Mouse (Mus musculus): Measurements from ENCODE around the gene 2310007B03Rik. TPM values are rescaled to one million over a fixed set of nuclear protein-coding genes. Genes with fewer than 3 reads are reported as not detected.

The 2310007B03Rik gene
- polyA plus RNA-seq, 1 experiment from 2014 or later: 0.07 TPM

GRCm38 (mm10) chr1:93101571-93102061 is 59.1 kb downstream of the 2310007B03Rik start, which contains the start of gene Kif1a:
Kif1a (minus strand) TSS chr1:93101951.
- Histone ChIP-seq H3K27me3 (replicated peaks; ENCODE audit: control insufficient read depth, insufficient read depth, low read length) (peaks cover 58% of the 10 kb centered on the region), H3K9ac (ENCODE audit: low read depth, low read length) (no peak within 1 kb of the TSS), H3K9me3 (ENCODE audit: control insufficient read depth, low read length) (no peaks in the 10 kb centered on the region), H3K36me3 (ENCODE audit: control insufficient read depth, insufficient read depth, low read length) (no peaks in the 10 kb centered on the region), H3K4me1 (replicated peaks; ENCODE audit: control insufficient read depth, insufficient read depth, low read length) (no peaks in the 10 kb centered on the region), H3K4me3 (ENCODE audit: low read depth, low read length) (peak within 1 kb of the TSS; percentile 40), H3K4me2 (peak within 1 kb of the TSS; percentile 74), H3K27ac (ENCODE audit: low read depth, low read length) (no peak within 1 kb of the TSS)
- 3% methylated on average over 39 of the region's 39 CpGs for WGBS
- ATAC-seq (replicated peaks; ENCODE audit: low FRiP score) (peak; percentile 23; the same call in 1 of the 2 replicates), DNase-seq (ENCODE audit: low spot score) (peak; percentile 41)

Other genes with a start within 250 kb of the 2310007B03Rik start
- gene Capn10, start 226.6 kb downstream of the 2310007B03Rik start, polyA plus RNA-seq (2014; fragmentation: Nextera tagmentation; extraction: Ambion mirVana): 20.9 and 21.3 TPM in 2 replicates
- gene Gpr35, start 210.1 kb downstream of the 2310007B03Rik start, polyA plus RNA-seq (2014; fragmentation: Nextera tagmentation; extraction: Ambion mirVana): 0.27 and 0.71 TPM in 2 replicates
- gene Aqp12, start 154.6 kb downstream of the 2310007B03Rik start, polyA plus RNA-seq (2014; fragmentation: Nextera tagmentation; extraction: Ambion mirVana): not detected in 2 replicates
- 2.2 TPM in 2 replicates for gene Kif1a, start 59.0 kb downstream of the 2310007B03Rik start, polyA plus RNA-seq (2014; fragmentation: Nextera tagmentation; extraction: Ambion mirVana)
- gene Agxt, start 25.7 kb downstream of the 2310007B03Rik start, polyA plus RNA-seq (2014; fragmentation: Nextera tagmentation; extraction: Ambion mirVana): 1.1 and 1.6 TPM in 2 replicates
- 0.09 and 0.16 TPM in 2 replicates for gene Crocc2, start 7.8 kb upstream of the 2310007B03Rik start, polyA plus RNA-seq (2014; fragmentation: Nextera tagmentation; extraction: Ambion mirVana)
- gene Sned1, start 74.9 kb upstream of the 2310007B03Rik start, polyA plus RNA-seq (2014; fragmentation: Nextera tagmentation; extraction: Ambion mirVana): 0.61 and 2.3 TPM in 2 replicates
- gene Mterf4, start 145.0 kb upstream of the 2310007B03Rik start, polyA plus RNA-seq (2014; fragmentation: Nextera tagmentation; extraction: Ambion mirVana): 24.3 and 27.2 TPM in 2 replicates
- 63.9 and 79.9 TPM in 2 replicates for gene Ppp1r7, start 181.9 kb upstream of the 2310007B03Rik start, polyA plus RNA-seq (2014; fragmentation: Nextera tagmentation; extraction: Ambion mirVana)
- 13.9 and 14.0 TPM in 2 replicates for gene Pask, start 182.5 kb upstream of the 2310007B03Rik start, polyA plus RNA-seq (2014; fragmentation: Nextera tagmentation; extraction: Ambion mirVana)
- 0.22 and 0.23 TPM in 2 replicates for gene Ano7, start 213.0 kb upstream of the 2310007B03Rik start, polyA plus RNA-seq (2014; fragmentation: Nextera tagmentation; extraction: Ambion mirVana)